Mouse (Mus musculus): ENCODE data around the gene Hrasls5. TPM values are rescaled to one million over a fixed set of nuclear protein-coding genes. Genes with fewer than 3 reads are reported as not detected.

Gene Hrasls5
- polyA plus RNA-seq, 1 experiment from 2014 or later, result not detected

GRCm38 (mm10) chr19:7581042-7581441, 31.3 kb upstream of the Hrasls5 start:
- Histone ChIP-seq H3K9me3 (ENCODE audit: control insufficient read depth, low read length) (no peaks in the 10 kb centered on the region), H3K4me1 (ENCODE audit: control insufficient read depth, insufficient read depth, low read length) (no peaks in the 10 kb centered on the region), H3K4me3 (ENCODE audit: low read depth, low read length) (no peak overlapping the region), H3K36me3 (ENCODE audit: control insufficient read depth, insufficient read depth, low read length) (no peaks in the 10 kb centered on the region), H3K9ac (ENCODE audit: low read length) (no peak overlapping the region), H3K4me2 (no peak overlapping the region), H3K27ac (ENCODE audit: low read depth, low read length) (no peak overlapping the region), H3K27me3 (ENCODE audit: control insufficient read depth, insufficient read depth, low read length) (no peaks in the 10 kb centered on the region)
- DNase-seq (ENCODE audit: low spot score, missing footprints) (no peak), ATAC-seq (ENCODE audit: low FRiP score) (no peak)
- WGBS, result 78% methylated on average over 5 of the region's 5 CpGs

DNA sequence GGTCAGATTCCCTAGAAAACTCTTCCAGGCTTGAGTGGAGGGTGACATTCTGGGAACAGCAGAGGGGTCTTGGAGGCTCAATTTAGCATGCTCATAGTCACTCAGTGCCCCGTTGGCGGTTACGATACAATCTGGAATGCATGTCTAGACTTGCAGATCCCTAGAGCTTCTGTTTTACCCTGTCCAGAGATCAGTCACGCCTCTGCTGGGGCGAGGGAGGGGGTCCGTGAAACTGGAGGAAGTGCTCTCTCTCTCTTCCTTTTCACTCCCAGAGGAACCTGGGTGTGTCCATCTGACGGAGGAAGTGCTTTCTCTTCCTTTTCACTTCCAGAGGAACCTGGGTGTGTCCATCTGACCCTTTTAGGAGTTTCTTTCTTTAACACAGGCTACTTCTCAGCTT, 29.2 kb upstream of the Hrasls5 start:
- H3K4me3 ChIP-seq (ENCODE audit: low read depth, low read length), result no peak overlapping the region
- no peaks in the 10 kb centered on the region for H3K4me1 ChIP-seq (ENCODE audit: control insufficient read depth, insufficient read depth, low read length)
- DNase-seq (ENCODE audit: low spot score, missing footprints) (no peak), ATAC-seq (ENCODE audit: low FRiP score) (no peak)
- H3K9ac ChIP-seq (ENCODE audit: low read length), result no peak overlapping the region
- H3K36me3 ChIP-seq (ENCODE audit: control insufficient read depth, insufficient read depth, low read length), result no peaks in the 10 kb centered on the region
- H3K27me3 ChIP-seq (ENCODE audit: control insufficient read depth, insufficient read depth, low read length), result no peaks in the 10 kb centered on the region
- H3K27ac ChIP-seq (ENCODE audit: low read depth, low read length), result no peak overlapping the region
- 64% methylated on average over 7 of the region's 7 CpGs for WGBS
- no peaks in the 10 kb centered on the region for H3K9me3 ChIP-seq (ENCODE audit: control insufficient read depth, low read length)
- no peak overlapping the region for H3K4me2 ChIP-seq

- no peak for ATAC-seq (ENCODE audit: low FRiP score)
- no peak for DNase-seq (ENCODE audit: low spot score, missing footprints)
- Histone ChIP-seq H3K4me1 (ENCODE audit: control insufficient read depth, insufficient read depth, low read length) (no peaks in the 10 kb centered on the region), H3K4me3 (ENCODE audit: low read depth, low read length) (no peak overlapping the region), H3K9ac (ENCODE audit: low read length) (no peak overlapping the region), H3K4me2 (no peak overlapping the region), H3K9me3 (ENCODE audit: control insufficient read depth, low read length) (no peaks in the 10 kb centered on the region), H3K27ac (ENCODE audit: low read depth, low read length) (no peak overlapping the region), H3K36me3 (ENCODE audit: control insufficient read depth, insufficient read depth, low read length) (no peaks in the 10 kb centered on the region), H3K27me3 (ENCODE audit: control insufficient read depth, insufficient read depth, low read length) (no peaks in the 10 kb centered on the region)
- 82% methylated on average over 3 of the region's 3 CpGs for WGBS
Measured at GRCm38 (mm10) chr19:7583599-7583998, 28.7 kb upstream of the Hrasls5 start.

DNA sequence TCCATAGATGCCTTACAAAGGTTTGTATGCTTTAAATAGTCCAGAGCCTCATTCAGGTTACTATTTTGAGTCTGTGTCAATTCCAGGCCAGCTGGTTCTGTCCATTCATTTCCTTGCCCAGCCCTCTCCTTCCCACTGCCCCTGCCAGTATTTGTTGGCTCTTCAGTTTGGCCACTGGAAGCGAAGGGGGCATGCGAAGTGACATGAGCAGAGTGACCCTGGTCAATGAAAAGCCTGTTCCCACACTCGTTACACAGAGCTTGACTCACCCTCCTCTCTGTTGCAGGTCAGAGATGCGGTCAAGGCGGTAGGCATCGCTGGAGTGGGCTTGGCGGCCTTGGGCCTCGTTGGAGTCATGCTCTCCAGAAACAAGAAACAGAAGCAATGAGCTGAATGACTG, 27.1 kb upstream of the Hrasls5 start:
- 90% methylated on average over 8 of the region's 8 CpGs for WGBS
- H3K9ac ChIP-seq (ENCODE audit: low read length), result no peak overlapping the region
- H3K4me3 ChIP-seq (ENCODE audit: low read depth, low read length), result no peak overlapping the region
- no peak overlapping the region for H3K27ac ChIP-seq (ENCODE audit: low read depth, low read length)
- H3K36me3 ChIP-seq (ENCODE audit: control insufficient read depth, insufficient read depth, low read length), result no peaks in the 10 kb centered on the region
- DNase-seq (ENCODE audit: low spot score, missing footprints), result no peak
- H3K9me3 ChIP-seq (ENCODE audit: control insufficient read depth, low read length), result no peaks in the 10 kb centered on the region
- no peaks in the 10 kb centered on the region for H3K4me1 ChIP-seq (ENCODE audit: control insufficient read depth, insufficient read depth, low read length)
- H3K4me2 ChIP-seq, result no peak overlapping the region
- no peak for ATAC-seq (ENCODE audit: low FRiP score)
- H3K27me3 ChIP-seq (ENCODE audit: control insufficient read depth, insufficient read depth, low read length), result no peaks in the 10 kb centered on the region

GRCm38 (mm10) chr19:7585764-7586163, 26.6 kb upstream of the Hrasls5 start:
- Histone ChIP-seq H3K27ac (ENCODE audit: low read depth, low read length) (no peak overlapping the region), H3K9ac (ENCODE audit: low read length) (no peak overlapping the region), H3K4me3 (ENCODE audit: low read depth, low read length) (no peak overlapping the region), H3K36me3 (ENCODE audit: control insufficient read depth, insufficient read depth, low read length) (no peaks in the 10 kb centered on the region), H3K27me3 (ENCODE audit: control insufficient read depth, insufficient read depth, low read length) (no peaks in the 10 kb centered on the region), H3K4me1 (ENCODE audit: control insufficient read depth, insufficient read depth, low read length) (no peaks in the 10 kb centered on the region), H3K9me3 (ENCODE audit: control insufficient read depth, low read length) (no peaks in the 10 kb centered on the region), H3K4me2 (no peak overlapping the region)
- DNase-seq (ENCODE audit: low spot score, missing footprints) (no peak), ATAC-seq (ENCODE audit: low FRiP score) (no peak)
- 94% methylated on average over 6 of the region's 6 CpGs for WGBS

DNA sequence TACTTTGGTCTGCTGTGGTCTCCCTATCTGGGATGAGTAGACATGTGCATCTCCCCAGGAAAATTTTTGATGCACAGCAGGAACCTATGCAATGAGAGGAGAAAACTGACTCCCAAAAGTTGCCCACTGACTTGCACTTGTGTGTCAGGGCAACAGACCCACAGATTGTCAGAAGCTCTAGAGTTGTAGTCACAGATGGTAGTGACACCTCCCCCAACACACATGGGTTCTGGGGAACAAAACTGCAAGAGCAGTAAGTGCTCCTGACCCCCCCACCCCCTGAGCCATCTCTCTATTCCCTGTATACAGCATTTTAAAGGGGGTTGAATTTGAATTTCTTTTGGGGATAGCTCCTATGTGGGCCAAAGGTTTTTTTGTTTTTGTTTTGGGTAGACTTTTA, 21.5 kb upstream of the Hrasls5 start:
- DNase-seq (ENCODE audit: low spot score, missing footprints), result no peak
- H3K4me1 ChIP-seq (ENCODE audit: control insufficient read depth, insufficient read depth, low read length), result no peaks in the 10 kb centered on the region
- no peak overlapping the region for H3K4me2 ChIP-seq
- H3K36me3 ChIP-seq (ENCODE audit: control insufficient read depth, insufficient read depth, low read length), result no peaks in the 10 kb centered on the region
- no peak for ATAC-seq (ENCODE audit: low FRiP score)
- no peak overlapping the region for H3K27ac ChIP-seq (ENCODE audit: low read depth, low read length)
- H3K9me3 ChIP-seq (ENCODE audit: control insufficient read depth, low read length), result no peaks in the 10 kb centered on the region
- H3K27me3 ChIP-seq (ENCODE audit: control insufficient read depth, insufficient read depth, low read length), result no peaks in the 10 kb centered on the region
- no peak overlapping the region for H3K9ac ChIP-seq (ENCODE audit: low read length)
- H3K4me3 ChIP-seq (ENCODE audit: low read depth, low read length), result no peak overlapping the region

GRCm38 (mm10) chr19:7592018-7592417, 20.3 kb upstream of the Hrasls5 start:
- Histone ChIP-seq H3K9ac (ENCODE audit: low read length) (no peak overlapping the region), H3K4me2 (no peak overlapping the region), H3K27ac (ENCODE audit: low read depth, low read length) (no peak overlapping the region), H3K36me3 (ENCODE audit: control insufficient read depth, insufficient read depth, low read length) (no peaks in the 10 kb centered on the region), H3K27me3 (ENCODE audit: control insufficient read depth, insufficient read depth, low read length) (no peaks in the 10 kb centered on the region), H3K4me3 (ENCODE audit: low read depth, low read length) (no peak overlapping the region), H3K4me1 (ENCODE audit: control insufficient read depth, insufficient read depth, low read length) (no peaks in the 10 kb centered on the region), H3K9me3 (ENCODE audit: control insufficient read depth, low read length) (no peaks in the 10 kb centered on the region)
- 68% methylated on average over 3 of the region's 3 CpGs for WGBS
- ATAC-seq (ENCODE audit: low FRiP score) (no peak), DNase-seq (ENCODE audit: low spot score, missing footprints) (peak; percentile 64)

DNA sequence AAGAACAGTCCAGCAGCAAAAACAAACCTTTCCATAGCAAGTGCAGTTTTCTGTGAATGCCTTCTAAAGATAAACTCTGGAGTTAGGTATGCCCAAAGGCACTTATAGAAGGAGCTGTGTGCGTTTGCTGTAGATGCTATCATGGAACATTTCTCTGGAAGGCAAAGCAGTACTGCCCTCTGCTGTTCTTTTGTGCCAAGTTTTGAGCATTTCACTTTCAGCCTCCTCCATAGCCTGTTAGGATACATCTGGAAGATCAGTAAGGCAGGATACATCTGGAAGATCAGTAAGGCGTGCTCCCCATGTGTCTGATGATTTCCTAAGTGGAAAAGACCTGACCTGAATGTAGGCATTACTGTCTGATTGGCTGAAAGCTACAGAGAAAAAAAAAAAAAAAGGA, 16.8 kb upstream of the Hrasls5 start:
- Histone ChIP-seq H3K9me3 (ENCODE audit: control insufficient read depth, low read length) (no peaks in the 10 kb centered on the region), H3K9ac (ENCODE audit: low read length) (no peak overlapping the region), H3K4me3 (ENCODE audit: low read depth, low read length) (no peak overlapping the region), H3K27me3 (ENCODE audit: control insufficient read depth, insufficient read depth, low read length) (no peaks in the 10 kb centered on the region), H3K36me3 (ENCODE audit: control insufficient read depth, insufficient read depth, low read length) (no peaks in the 10 kb centered on the region), H3K4me1 (ENCODE audit: control insufficient read depth, insufficient read depth, low read length) (no peaks in the 10 kb centered on the region), H3K4me2 (no peak overlapping the region), H3K27ac (ENCODE audit: low read depth, low read length) (no peak overlapping the region)
- DNase-seq (ENCODE audit: low spot score, missing footprints) (peak; percentile 84), ATAC-seq (ENCODE audit: low FRiP score) (no peak)
- WGBS, result 31% methylated on average over 2 of the region's 2 CpGs

DNA sequence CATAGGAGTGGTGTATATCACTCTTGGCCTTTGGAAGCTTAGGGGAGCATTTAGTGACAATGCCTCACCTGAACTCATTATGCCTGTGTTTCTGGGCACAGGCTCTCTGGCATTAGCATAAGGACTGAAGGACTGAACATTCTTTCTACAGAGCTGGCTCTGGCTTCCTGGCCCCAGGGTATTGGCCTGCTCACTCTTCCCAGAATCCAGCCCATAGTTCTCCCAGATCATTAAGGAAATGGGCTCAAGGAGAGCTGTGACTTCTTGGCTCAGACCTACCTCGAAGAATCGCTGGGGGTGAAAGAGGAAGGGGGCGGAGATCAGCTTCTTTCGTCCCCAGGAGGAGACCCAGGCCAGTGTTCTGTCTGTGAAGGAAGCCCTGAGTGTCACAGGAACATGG, 13.9 kb upstream of the Hrasls5 start:
- 60% methylated on average over 4 of the region's 4 CpGs for WGBS

GRCm38 (mm10) chr19:7601551-7601950, 10.8 kb upstream of the Hrasls5 start:
- 78% methylated on average over 4 of the region's 4 CpGs for WGBS
- H3K27ac ChIP-seq (ENCODE audit: low read depth, low read length), result no peak overlapping the region
- no peak overlapping the region for H3K4me3 ChIP-seq (ENCODE audit: low read depth, low read length)
- H3K36me3 ChIP-seq (ENCODE audit: control insufficient read depth, insufficient read depth, low read length), result no peaks in the 10 kb centered on the region
- DNase-seq (ENCODE audit: low spot score, missing footprints) (no peak), ATAC-seq (ENCODE audit: low FRiP score) (no peak)
- no peak overlapping the region for H3K9ac ChIP-seq (ENCODE audit: low read length)
- H3K4me1 ChIP-seq (ENCODE audit: control insufficient read depth, insufficient read depth, low read length), result no peaks in the 10 kb centered on the region
- no peaks in the 10 kb centered on the region for H3K27me3 ChIP-seq (ENCODE audit: control insufficient read depth, insufficient read depth, low read length)
- H3K9me3 ChIP-seq (ENCODE audit: control insufficient read depth, low read length), result no peaks in the 10 kb centered on the region
- H3K4me2 ChIP-seq, result no peak overlapping the region

More for the DNA sequence above, 13.9 kb upstream of the Hrasls5 start:
- Histone ChIP-seq H3K4me1 (ENCODE audit: control insufficient read depth, insufficient read depth, low read length) (no peaks in the 10 kb centered on the region), H3K9me3 (ENCODE audit: control insufficient read depth, low read length) (no peaks in the 10 kb centered on the region), H3K27ac (ENCODE audit: low read depth, low read length) (no peak overlapping the region), H3K9ac (ENCODE audit: low read length) (no peak overlapping the region), H3K4me2 (no peak overlapping the region), H3K36me3 (ENCODE audit: control insufficient read depth, insufficient read depth, low read length) (no peaks in the 10 kb centered on the region), H3K27me3 (ENCODE audit: control insufficient read depth, insufficient read depth, low read length) (no peaks in the 10 kb centered on the region), H3K4me3 (ENCODE audit: low read depth, low read length) (no peak overlapping the region)
- DNase-seq (ENCODE audit: low spot score, missing footprints), result peak; percentile 51
- no peak for ATAC-seq (ENCODE audit: low FRiP score)

Measured in midbrain, embryonic 11.5 days (tissue).